In the genomic region with DNA sequence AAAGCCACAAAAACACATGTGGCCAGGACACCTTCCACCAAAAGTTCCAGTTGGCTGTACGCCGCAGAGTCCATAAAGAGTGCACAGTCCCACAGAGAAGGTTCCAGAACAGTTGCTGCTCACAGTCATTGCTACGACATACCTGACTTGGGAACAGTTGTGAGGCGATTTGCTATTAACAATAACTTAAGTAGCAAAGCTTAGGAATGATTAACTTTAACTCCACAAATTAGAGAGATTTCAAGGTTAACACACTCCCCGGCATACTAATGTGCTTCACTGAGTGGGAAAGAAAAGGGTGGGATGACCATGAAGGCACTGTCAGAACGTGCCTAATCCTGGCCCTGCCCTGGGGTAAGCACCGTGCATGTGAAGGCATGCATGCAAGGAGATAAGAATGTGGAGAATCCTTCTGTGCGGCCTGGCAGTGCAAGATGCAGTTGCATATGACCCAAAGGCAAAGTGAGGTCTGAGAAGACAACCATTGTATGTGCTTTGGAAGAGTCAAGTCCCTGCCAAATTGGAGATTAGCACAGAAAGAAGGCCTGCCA, we compare ENCODE assay signal across 21 mouse cellular contexts. TPM values are rescaled to one million over a fixed set of nuclear protein-coding genes. Genes with fewer than 3 reads are reported as not detected.
DNase-seq lines count a peak whose midpoint lies in the region; ATAC-seq and TF ChIP-seq lines count a peak whose summit lies in the region.
"Had no signal": no experiment of that assay in that cellular context is flagged by ENCODE, and none has a peak within 500 bp of the region (broad histone marks: within the 10 kb centered on the region; RNA-seq: fewer than 3 reads in every experiment).

No protein-coding gene starts in this region.

- ATAC-seq in embryonic facial prominence, embryonic 11.5 days (replicated peaks; ENCODE audit: insufficient number of reproducible peaks, low FRiP score, low TSS enrichment, low read depth): no peak
- no peak for ATAC-seq in frontal cortex, adult (ENCODE audit: low TSS enrichment)
- no peak for ATAC-seq in midbrain, embryonic 11.5 days (ENCODE audit: low FRiP score)
- no peak for ATAC-seq in hindbrain, embryonic 12.5 days (ENCODE audit: low FRiP score)
- ATAC-seq: hindbrain, postnatal 0 days; intestine, postnatal 0 days had no signal

- 79% methylated on average over 8 of the region's 8 CpGs for WGBS in embryonic facial prominence, embryonic 11.5 days
- 32% methylated on average over 8 of the region's 8 CpGs for WGBS in kidney, adult 2 months
- WGBS in midbrain, embryonic 11.5 days: 74% methylated on average over 8 of the region's 8 CpGs
- WGBS in hindbrain, embryonic 12.5 days: 85% methylated on average over 8 of the region's 8 CpGs

- H3K4me3 ChIP-seq in embryonic facial prominence, embryonic 11.5 days (ENCODE audit: low read depth, low read length): no peak overlapping the region
- no peak overlapping the region for H3K4me3 ChIP-seq in kidney, adult 2 months (ENCODE audit: insufficient read depth, low read depth, low read length)
- no peak overlapping the region for H3K4me3 ChIP-seq in midbrain, embryonic 11.5 days (ENCODE audit: low read depth, low read length)
- H3K4me3 ChIP-seq in hindbrain, embryonic 12.5 days: no peak overlapping the region
- H3K4me3 ChIP-seq: heart, adult 2 months; heart, embryonic 15.5 days; liver, embryonic 13.5 days; myocyte had no signal

- H3K4me1 ChIP-seq in embryonic facial prominence, embryonic 11.5 days (ENCODE audit: control insufficient read depth, insufficient read depth, low read length): no peaks in the 10 kb centered on the region
- peaks cover 38% of the 10 kb centered on the region for H3K4me1 ChIP-seq in kidney, adult 2 months (ENCODE audit: control insufficient read depth, insufficient read depth, low read length)
- H3K4me1 ChIP-seq in midbrain, embryonic 11.5 days (ENCODE audit: control insufficient read depth, insufficient read depth, low read length): no peaks in the 10 kb centered on the region
- H3K4me1 ChIP-seq in hindbrain, embryonic 12.5 days: peaks cover 2% of the 10 kb centered on the region; the same call in 1 of the 2 replicates
- H3K4me1 ChIP-seq: liver, embryonic 13.5 days had no signal

- no peak overlapping the region for H3K27ac ChIP-seq in embryonic facial prominence, embryonic 11.5 days (replicated peaks; ENCODE audit: low read depth, low read length)
- peak overlapping the region; percentile 87 for H3K27ac ChIP-seq in kidney, adult 2 months (ENCODE audit: insufficient read depth, low read depth, low read length)
- H3K27ac ChIP-seq in midbrain, embryonic 11.5 days (ENCODE audit: low read depth, low read length): no peak overlapping the region
- H3K27ac ChIP-seq in hindbrain, embryonic 12.5 days: no peak overlapping the region
- H3K27ac ChIP-seq: heart, adult 2 months; heart, embryonic 15.5 days; hindbrain, postnatal 0 days; liver, embryonic 13.5 days had no signal

- H3K36me3 ChIP-seq in embryonic facial prominence, embryonic 11.5 days (replicated peaks; ENCODE audit: control insufficient read depth, insufficient read depth, low read depth, low read length): no peaks in the 10 kb centered on the region
- H3K36me3 ChIP-seq in kidney, adult 2 months (ENCODE audit: control insufficient read depth, insufficient read depth, low read length): no peaks in the 10 kb centered on the region
- no peaks in the 10 kb centered on the region for H3K36me3 ChIP-seq in midbrain, embryonic 11.5 days (ENCODE audit: control insufficient read depth, insufficient read depth, low read length)
- no peaks in the 10 kb centered on the region for H3K36me3 ChIP-seq in hindbrain, embryonic 12.5 days
- H3K36me3 ChIP-seq: heart, embryonic 15.5 days; liver, embryonic 13.5 days had no signal

- H3K9me3 ChIP-seq in embryonic facial prominence, embryonic 11.5 days (replicated peaks; ENCODE audit: control insufficient read depth, low read length): no peaks in the 10 kb centered on the region
- H3K9me3 ChIP-seq in midbrain, embryonic 11.5 days (ENCODE audit: control insufficient read depth, low read length): no peaks in the 10 kb centered on the region
- H3K9me3 ChIP-seq in hindbrain, embryonic 12.5 days (replicated peaks): no peaks in the 10 kb centered on the region
- H3K9me3 ChIP-seq: heart, embryonic 15.5 days; liver, embryonic 13.5 days had no signal

- TF ChIP-seq CTCF in kidney, adult 2 months (conservative IDR thresholded peaks at IDR 0.05; ENCODE audit: insufficient read depth, insufficient read length, low read depth, low read length): no peak

- no peak for TF ChIP-seq POLR2A in kidney, adult 2 months (IDR thresholded peaks at IDR 0.05; ENCODE audit: low read depth, low read length)

- H3K27me3 ChIP-seq in embryonic facial prominence, embryonic 11.5 days (ENCODE audit: control insufficient read depth, insufficient read depth, low read length): no peaks in the 10 kb centered on the region
- H3K27me3 ChIP-seq in kidney, adult 2 months (replicated peaks; ENCODE audit: control insufficient read depth, insufficient read depth, low read length): no peaks in the 10 kb centered on the region
- no peaks in the 10 kb centered on the region for H3K27me3 ChIP-seq in midbrain, embryonic 11.5 days (ENCODE audit: control insufficient read depth, insufficient read depth, low read length)
- no peaks in the 10 kb centered on the region for H3K27me3 ChIP-seq in hindbrain, embryonic 12.5 days
- H3K27me3 ChIP-seq: heart, embryonic 15.5 days had no signal

- H3K4me2 ChIP-seq in embryonic facial prominence, embryonic 11.5 days (ENCODE audit: low read depth, low read length): no peak overlapping the region
- no peak overlapping the region for H3K4me2 ChIP-seq in midbrain, embryonic 11.5 days
- H3K4me2 ChIP-seq in hindbrain, embryonic 12.5 days (replicated peaks): no peak overlapping the region
- H3K4me2 ChIP-seq: heart, embryonic 15.5 days; liver, embryonic 13.5 days had no signal

- H3K9ac ChIP-seq in embryonic facial prominence, embryonic 11.5 days (replicated peaks; ENCODE audit: low read length): no peak overlapping the region
- no peak overlapping the region for H3K9ac ChIP-seq in midbrain, embryonic 11.5 days (ENCODE audit: low read length)
- H3K9ac ChIP-seq in hindbrain, embryonic 12.5 days: no peak overlapping the region
- H3K9ac ChIP-seq: heart, embryonic 15.5 days; liver, embryonic 13.5 days had no signal

- peak; percentile 55 for DNase-seq in Muller cell, postnatal 12 days (ENCODE audit: inconsistent ontology term)
- DNase-seq in embryonic facial prominence, embryonic 11.5 days (ENCODE audit: low spot score): peak; percentile 14
- peak; percentile 90 for DNase-seq in kidney, adult 2 months
- DNase-seq in kidney, postnatal 10 days: peak; percentile 65
- no peak for DNase-seq in midbrain, embryonic 11.5 days (ENCODE audit: low spot score, missing footprints)
- DNase-seq in adrenal gland, postnatal 4 days (ENCODE audit: low spot score in 2 of 2): no peak
- DNase-seq: adrenal gland, adult 2 months; B cell, adult 2 months; cerebellum, adult 9-10 months; gastrocnemius, postnatal 10 days; heart, adult 2 months; layer of hippocampus, adult 9-11 months; liver, embryonic 13.5 days; midbrain, embryonic 14.5 days had no signal

RNA-seq across cellular contexts. Expression of a gene that starts 8.5 kb away (rescaled TPM):
- polyA plus RNA-seq in embryonic facial prominence, embryonic 11.5 days (2014; fragmentation: Nextera tagmentation; extraction: Ambion mirVana): 7.0 TPM in 2 replicates
- polyA plus RNA-seq in kidney, adult 2 months (2012; rRNA removed): 34.9 and 38.8 TPM in 2 replicates
- polyA plus RNA-seq in midbrain, embryonic 11.5 days (2014; fragmentation: Nextera tagmentation; extraction: Ambion mirVana): 4.1 and 4.4 TPM in 2 replicates
- total RNA-seq in adrenal gland, postnatal 4 days (2021): 10 to 100 TPM; 27.9 to 33.5 TPM
- polyA plus RNA-seq in hindbrain, embryonic 12.5 days (2016; fragmentation: Nextera tagmentation; extraction: Ambion mirVana): 7.5 and 8.0 TPM in 2 replicates
- total RNA-seq: megakaryocyte, adult 5-6 weeks had no signal

Comparison
In these comparisons a context has a peak if more than half of its experiments do, and no peak if none do; other contexts are left out.
1. DNase-seq: peak in Muller cell, postnatal 12 days (single experiment), embryonic facial prominence, embryonic 11.5 days (single experiment), kidney, adult 2 months (single experiment) and kidney, postnatal 10 days (single experiment); none in midbrain, embryonic 11.5 days (single experiment) and adrenal gland, postnatal 4 days (0 of 2).